Mouse (Mus musculus): ENCODE data around the gene Abcb6. TPM values are rescaled to one million over a fixed set of nuclear protein-coding genes. Genes with fewer than 3 reads are reported as not detected.

The Abcb6 gene
- polyA plus RNA-seq, 1 experiment: 34.9 TPM

DNA sequence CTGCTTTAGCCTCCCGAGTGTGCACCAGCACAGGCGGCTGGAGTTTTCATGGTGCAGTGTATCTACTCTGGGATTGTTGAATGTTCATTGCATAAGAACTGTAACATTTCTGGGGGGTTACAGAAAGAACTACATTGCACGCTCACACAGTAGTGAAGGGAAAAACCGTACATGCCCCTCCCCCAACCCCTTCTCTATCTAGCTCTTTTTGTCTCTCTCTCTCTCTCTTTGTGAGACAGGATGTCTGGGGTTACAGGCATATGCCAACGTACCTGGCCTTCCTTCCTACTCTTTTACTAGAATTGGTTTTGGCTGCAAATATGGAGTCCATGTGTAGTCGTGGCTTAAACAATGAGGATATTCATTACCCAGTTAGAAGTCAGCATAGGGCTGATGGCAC, 42.7 kb upstream of the Abcb6 start:
- Histone ChIP-seq H3K36me3 (ENCODE audit: control insufficient read depth, insufficient read depth) (no peaks in the 10 kb centered on the region), H3K4me3 (ENCODE audit: insufficient read depth, poor library complexity, severe bottlenecking) (no peak overlapping the region), H3K79me2 (ENCODE audit: control insufficient read depth, insufficient read depth) (peaks cover 13% of the 10 kb centered on the region), H3ac (ENCODE audit: control insufficient read depth, insufficient read length, low read depth) (no peak overlapping the region), H3K79me3 (ENCODE audit: low read depth) (peaks cover 10% of the 10 kb centered on the region), H3K27me3 (ENCODE audit: control insufficient read depth, insufficient read depth, insufficient read length) (no peaks in the 10 kb centered on the region)
- TF ChIP-seq MAX (IDR thresholded peaks at IDR 0.05) (no peak), FOSL1 (IDR thresholded peaks at IDR 0.05; ENCODE audit: insufficient read depth, low read length, poor library complexity, severe bottlenecking) (no peak), MYOG (IDR thresholded peaks at IDR 0.05; ENCODE audit: control insufficient read depth, extremely low read depth, insufficient read length) (no peak), CTCF (IDR thresholded peaks at IDR 0.05; ENCODE audit: control insufficient read depth, insufficient read depth, insufficient read length) (no peak), CEBPB (IDR thresholded peaks at IDR 0.05; ENCODE audit: low read depth) (no peak), MYOD1 (IDR thresholded peaks at IDR 0.05; ENCODE audit: control insufficient read depth, insufficient read length, low read depth) (no peak), USF1 (IDR thresholded peaks at IDR 0.05; ENCODE audit: low read depth) (no peak)

- Histone ChIP-seq H3K79me2 (ENCODE audit: control insufficient read depth, insufficient read depth) (peaks cover 27% of the 10 kb centered on the region), H3K4me3 (ENCODE audit: insufficient read depth, poor library complexity, severe bottlenecking) (no peak overlapping the region), H3K79me3 (ENCODE audit: low read depth) (peaks cover 21% of the 10 kb centered on the region), H3K27me3 (ENCODE audit: control insufficient read depth, insufficient read depth, insufficient read length) (no peaks in the 10 kb centered on the region), H3K36me3 (ENCODE audit: control insufficient read depth, insufficient read depth) (peaks cover 10% of the 10 kb centered on the region), H3ac (ENCODE audit: control insufficient read depth, insufficient read length, low read depth) (no peak overlapping the region)
- TF ChIP-seq USF1 (IDR thresholded peaks at IDR 0.05; ENCODE audit: low read depth): no peak
- no peak for TF ChIP-seq FOSL1 (IDR thresholded peaks at IDR 0.05; ENCODE audit: insufficient read depth, low read length, poor library complexity, severe bottlenecking)
- TF ChIP-seq CEBPB (IDR thresholded peaks at IDR 0.05; ENCODE audit: low read depth): no peak
- TF ChIP-seq MAX (IDR thresholded peaks at IDR 0.05): no peak
- no peak for TF ChIP-seq CTCF (IDR thresholded peaks at IDR 0.05; ENCODE audit: control insufficient read depth, insufficient read depth, insufficient read length)
- TF ChIP-seq MYOD1 (IDR thresholded peaks at IDR 0.05; ENCODE audit: control insufficient read depth, insufficient read length, low read depth): no peak
- no peak for TF ChIP-seq MYOG (IDR thresholded peaks at IDR 0.05; ENCODE audit: control insufficient read depth, extremely low read depth, insufficient read length)
These were observed 41.3 kb upstream of the Abcb6 start for GRCm38 (mm10) chr1:75221538-75221937.

GRCm38 (mm10) chr1:75219531-75219930, 39.3 kb upstream of the Abcb6 start, which contains the start of gene Tuba4a:
TSS of gene Tuba4a (minus strand) at chr1:75219865.
- TF ChIP-seq CTCF (IDR thresholded peaks at IDR 0.05; ENCODE audit: control insufficient read depth, insufficient read depth, insufficient read length) (no peak), FOSL1 (IDR thresholded peaks at IDR 0.05; ENCODE audit: insufficient read depth, low read length, poor library complexity, severe bottlenecking) (no peak), MYOG (IDR thresholded peaks at IDR 0.05; ENCODE audit: control insufficient read depth, extremely low read depth, insufficient read length) (no peak), MAX (IDR thresholded peaks at IDR 0.05) (no peak), USF1 (IDR thresholded peaks at IDR 0.05; ENCODE audit: low read depth) (no peak), CEBPB (IDR thresholded peaks at IDR 0.05; ENCODE audit: low read depth) (no peak), MYOD1 (IDR thresholded peaks at IDR 0.05; ENCODE audit: control insufficient read depth, insufficient read length, low read depth) (no peak)
- H3K79me2 ChIP-seq (ENCODE audit: control insufficient read depth, insufficient read depth): peaks cover 47% of the 10 kb centered on the region
- H3K27me3 ChIP-seq (ENCODE audit: control insufficient read depth, insufficient read depth, insufficient read length): no peaks in the 10 kb centered on the region
- H3K79me3 ChIP-seq (ENCODE audit: low read depth): peaks cover 28% of the 10 kb centered on the region
- peak within 1 kb of the TSS; percentile 91 for H3K4me3 ChIP-seq (ENCODE audit: insufficient read depth, poor library complexity, severe bottlenecking)
- H3ac ChIP-seq (ENCODE audit: control insufficient read depth, insufficient read length, low read depth): peak within 1 kb of the TSS; percentile 71
- H3K36me3 ChIP-seq (ENCODE audit: control insufficient read depth, insufficient read depth): peaks cover 30% of the 10 kb centered on the region

- Histone ChIP-seq H3K4me3 (ENCODE audit: insufficient read depth, poor library complexity, severe bottlenecking) (peak overlapping the region; percentile 91), H3K27me3 (ENCODE audit: control insufficient read depth, insufficient read depth, insufficient read length) (no peaks in the 10 kb centered on the region), H3K36me3 (ENCODE audit: control insufficient read depth, insufficient read depth) (peaks cover 32% of the 10 kb centered on the region), H3K79me3 (ENCODE audit: low read depth) (peaks cover 28% of the 10 kb centered on the region), H3ac (ENCODE audit: control insufficient read depth, insufficient read length, low read depth) (peak overlapping the region; percentile 71), H3K79me2 (ENCODE audit: control insufficient read depth, insufficient read depth) (peaks cover 51% of the 10 kb centered on the region)
- no peak for TF ChIP-seq FOSL1 (IDR thresholded peaks at IDR 0.05; ENCODE audit: insufficient read depth, low read length, poor library complexity, severe bottlenecking)
- no peak for TF ChIP-seq MYOD1 (IDR thresholded peaks at IDR 0.05; ENCODE audit: control insufficient read depth, insufficient read length, low read depth)
- no peak for TF ChIP-seq USF1 (IDR thresholded peaks at IDR 0.05; ENCODE audit: low read depth)
- no peak for TF ChIP-seq MYOG (IDR thresholded peaks at IDR 0.05; ENCODE audit: control insufficient read depth, extremely low read depth, insufficient read length)
- no peak for TF ChIP-seq MAX (IDR thresholded peaks at IDR 0.05)
- no peak for TF ChIP-seq CTCF (IDR thresholded peaks at IDR 0.05; ENCODE audit: control insufficient read depth, insufficient read depth, insufficient read length)
- TF ChIP-seq CEBPB (IDR thresholded peaks at IDR 0.05; ENCODE audit: low read depth): no peak
These were observed 38.9 kb upstream of the Abcb6 start for GRCm38 (mm10) chr1:75219078-75219477.

- Histone ChIP-seq H3K4me3 (ENCODE audit: insufficient read depth, poor library complexity, severe bottlenecking) (peak overlapping the region; percentile 91), H3K36me3 (ENCODE audit: control insufficient read depth, insufficient read depth) (peaks cover 38% of the 10 kb centered on the region), H3K79me3 (ENCODE audit: low read depth) (peaks cover 33% of the 10 kb centered on the region), H3ac (ENCODE audit: control insufficient read depth, insufficient read length, low read depth) (peak overlapping the region; percentile 71), H3K27me3 (ENCODE audit: control insufficient read depth, insufficient read depth, insufficient read length) (no peaks in the 10 kb centered on the region), H3K79me2 (ENCODE audit: control insufficient read depth, insufficient read depth) (peaks cover 58% of the 10 kb centered on the region)
- TF ChIP-seq MYOD1 (IDR thresholded peaks at IDR 0.05; ENCODE audit: control insufficient read depth, insufficient read length, low read depth) (peak; percentile 68), FOSL1 (IDR thresholded peaks at IDR 0.05; ENCODE audit: insufficient read depth, low read length, poor library complexity, severe bottlenecking) (no peak), MYOG (IDR thresholded peaks at IDR 0.05; ENCODE audit: control insufficient read depth, extremely low read depth, insufficient read length) (no peak), CEBPB (IDR thresholded peaks at IDR 0.05; ENCODE audit: low read depth) (no peak), MAX (IDR thresholded peaks at IDR 0.05) (peak; percentile 24), USF1 (IDR thresholded peaks at IDR 0.05; ENCODE audit: low read depth) (no peak), CTCF (IDR thresholded peaks at IDR 0.05; ENCODE audit: control insufficient read depth, insufficient read depth, insufficient read length) (no peak)
These were observed 38.2 kb upstream of the Abcb6 start for GRCm38 (mm10) chr1:75218227-75219001.
